Mouse (Mus musculus) testis, adult 2 months (tissue): ENCODE results near the gene 1810030O07Rik. TPM values are rescaled to one million over a fixed set of nuclear protein-coding genes. Genes with fewer than 3 reads are reported as not detected.
A peak's percentile ranks its signal among the peaks of the same experiment; 100 is the strongest.

Experiments used
- H3K27ac ChIP-seq: fragments of 200-500 bp; 2 replicates; pipeline ENCODE4 v1.5.1; 2012; ENCODE audit warnings: low read depth, low read length; ENCODE audit not compliant: control insufficient read depth, insufficient read depth
- H3K27me3 ChIP-seq: fragments of 200-500 bp; 2 replicates; pipeline ENCODE4 v1.6.1; 2012; ENCODE audit warnings: mild to moderate bottlenecking, low read length, moderate library complexity; ENCODE audit not compliant: control insufficient read depth, insufficient read depth
- H3K36me3 ChIP-seq: fragments of 200-500 bp; 2 replicates; pipeline ENCODE4 v1.6.1; 2012; ENCODE audit warnings: mild to moderate bottlenecking, low read length; ENCODE audit not compliant: control insufficient read depth, insufficient read depth
- H3K4me1 ChIP-seq: fragments of 200-500 bp; 2 replicates; pipeline ENCODE4 v1.6.1; 2012; ENCODE audit warnings: low read length; ENCODE audit not compliant: control insufficient read depth, insufficient read depth
- H3K4me3 ChIP-seq: fragments of 200-500 bp; 2 replicates; pipeline ENCODE4 v1.5.1; 2012; ENCODE audit warnings: low read depth, mild to moderate bottlenecking, low read length, moderate library complexity, mixed read lengths; ENCODE audit not compliant: control insufficient read depth
- CTCF ChIP-seq: fragments of 200-500 bp; IDR thresholded peaks from 2 replicates; pipeline ENCODE4 v1.5.1; 2012; ENCODE audit warnings: low read depth, mild to moderate bottlenecking, inconsistent platforms, low read length, moderate library complexity; ENCODE audit not compliant: control insufficient read depth, insufficient read depth, insufficient replicate concordance
- POLR2A ChIP-seq: fragments of 200-500 bp; IDR thresholded peaks from 2 replicates; pipeline ENCODE4 v1.6.1; 2012; ENCODE audit warnings: low read depth, mild to moderate bottlenecking, inconsistent platforms, low read length, moderate library complexity; ENCODE audit not compliant: control insufficient read depth
- polyA plus RNA-seq: library from polyadenylated mRNA; depleted of rRNA; stranded (reverse); fragments of >200 nt; gene quantifications from 2 replicates; pipeline ENCODE4 v1.2.3, GENCODE M21; 2012; rRNA removed

1810030O07Rik gene
- 1.7 and 2.1 TPM in 2 replicates for polyA plus RNA-seq

- H3K27me3 ChIP-seq = no peaks in the 10 kb centered on the region
- H3K36me3 ChIP-seq = no peaks in the 10 kb centered on the region
- H3K4me3 ChIP-seq = peak within 1 kb of the TSS; percentile 90
- peak within 1 kb of the TSS; percentile 93 for H3K27ac ChIP-seq
- H3K4me1 ChIP-seq = no peaks in the 10 kb centered on the region
- no peak for TF ChIP-seq CTCF
- peak; percentile 28; the same call in 1 of the 2 replicates for TF ChIP-seq POLR2A
Measured at GRCm38 (mm10) chrX:12673054-12673775, at the start of gene 1810030O07Rik. Gene 1810030O07Rik (minus strand): TSS chrX:12673668.

GRCm38 (mm10) chrX:12716036-12716435 is 42.6 kb upstream of the 1810030O07Rik start:
- Histone ChIP-seq H3K4me3 (no peak overlapping the region), H3K36me3 (no peaks in the 10 kb centered on the region), H3K27me3 (no peaks in the 10 kb centered on the region), H3K27ac (no peak overlapping the region), H3K4me1 (no peaks in the 10 kb centered on the region)
- no peak for TF ChIP-seq CTCF
- TF ChIP-seq POLR2A = no peak

GRCm38 (mm10) chrX:12713796-12714195 is 40.3 kb upstream of the 1810030O07Rik start:
- H3K4me3 ChIP-seq = no peak overlapping the region
- H3K36me3 ChIP-seq = no peaks in the 10 kb centered on the region
- no peak overlapping the region for H3K27ac ChIP-seq
- TF ChIP-seq POLR2A (no peak), CTCF (no peak)
- H3K4me1 ChIP-seq = no peaks in the 10 kb centered on the region
- H3K27me3 ChIP-seq = no peaks in the 10 kb centered on the region

GRCm38 (mm10) chrX:12686910-12687309 is 13.4 kb upstream of the 1810030O07Rik start:
- Histone ChIP-seq H3K27me3 (no peaks in the 10 kb centered on the region), H3K4me3 (no peak overlapping the region), H3K27ac (no peak overlapping the region), H3K4me1 (no peaks in the 10 kb centered on the region), H3K36me3 (no peaks in the 10 kb centered on the region)
- TF ChIP-seq CTCF = no peak
- TF ChIP-seq POLR2A = no peak

- H3K27me3 ChIP-seq = no peaks in the 10 kb centered on the region
- H3K36me3 ChIP-seq = no peaks in the 10 kb centered on the region
- no peak for TF ChIP-seq CTCF
- no peak for TF ChIP-seq POLR2A
- no peak overlapping the region for H3K4me3 ChIP-seq
- no peaks in the 10 kb centered on the region for H3K4me1 ChIP-seq
- no peak overlapping the region for H3K27ac ChIP-seq
Measured at GRCm38 (mm10) chrX:12686071-12686470, 12.6 kb upstream of the 1810030O07Rik start.

- Histone ChIP-seq H3K4me1 (no peaks in the 10 kb centered on the region), H3K36me3 (no peaks in the 10 kb centered on the region), H3K27ac (no peak overlapping the region), H3K27me3 (no peaks in the 10 kb centered on the region), H3K4me3 (no peak overlapping the region)
- TF ChIP-seq POLR2A (no peak), CTCF (no peak)
Measured at GRCm38 (mm10) chrX:12677396-12677795, 3.9 kb upstream of the 1810030O07Rik start.

GRCm38 (mm10) chrX:12653879-12654278 is 19.6 kb downstream of the 1810030O07Rik start:
- H3K4me1 ChIP-seq = no peaks in the 10 kb centered on the region
- no peak overlapping the region for H3K4me3 ChIP-seq
- no peaks in the 10 kb centered on the region for H3K27me3 ChIP-seq
- no peaks in the 10 kb centered on the region for H3K36me3 ChIP-seq
- TF ChIP-seq POLR2A (no peak), CTCF (no peak)
- H3K27ac ChIP-seq = no peak overlapping the region
